In the genomic region with DNA sequence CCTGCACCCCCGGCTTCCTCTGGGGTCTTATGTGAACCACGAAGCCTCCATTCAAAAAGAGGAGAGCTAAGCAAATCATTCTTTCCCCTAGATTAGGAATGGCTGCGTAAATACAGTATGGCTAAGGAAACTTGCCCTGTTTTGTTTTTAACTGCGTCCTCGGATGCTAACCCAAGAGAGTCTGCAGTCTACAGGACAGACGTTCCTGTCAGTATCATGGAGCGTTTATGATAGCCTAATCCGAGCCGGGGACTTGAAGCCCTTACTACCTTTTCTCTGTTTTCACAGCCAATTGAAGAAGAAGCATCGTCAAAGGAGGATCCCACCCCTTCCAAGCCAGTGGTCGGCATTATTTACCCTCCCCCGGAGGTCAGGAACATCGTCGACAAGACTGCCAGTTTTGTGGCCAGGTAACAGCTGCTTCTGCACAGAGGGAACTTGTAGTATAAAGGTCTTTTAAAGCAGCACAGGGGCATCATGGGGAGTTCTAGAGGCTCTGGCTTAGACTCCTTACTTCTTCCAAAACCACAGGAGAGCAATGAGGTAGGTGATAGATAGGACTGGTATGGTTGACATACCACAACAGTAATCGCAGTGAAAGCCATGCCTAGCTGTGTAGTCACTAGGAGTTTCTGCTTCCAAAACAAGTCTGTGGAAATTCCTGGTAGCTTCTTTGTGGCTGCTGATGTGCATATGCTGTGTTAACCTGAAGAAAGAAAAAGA, we compare ENCODE assay signal across 8 mouse cellular contexts. TPM values are rescaled to one million over a fixed set of nuclear protein-coding genes. Genes with fewer than 3 reads are reported as not detected.
A peak's percentile ranks its signal among the peaks of the same experiment; 100 is the strongest.
DNase-seq lines count a peak whose midpoint lies in the region; ATAC-seq and TF ChIP-seq lines count a peak whose summit lies in the region.

No protein-coding gene starts in this region.

- no peak for TF ChIP-seq POLR2A in bone marrow, adult 2 months (IDR thresholded peaks at IDR 0.05; ENCODE audit: borderline replicate concordance, control insufficient read depth, low read depth, low read length)

- peak overlapping the region; percentile 86 for H3K9ac ChIP-seq in kidney, embryonic 16.5 days (replicated peaks; ENCODE audit: low read length)
- peak overlapping the region; percentile 92 for H3K9ac ChIP-seq in hindbrain, embryonic 13.5 days
- H3K9ac ChIP-seq in midbrain, embryonic 14.5 days (replicated peaks; ENCODE audit: low read length): peak overlapping the region; percentile 76

- peaks cover 23% of the 10 kb centered on the region for H3K4me1 ChIP-seq in kidney, embryonic 16.5 days (ENCODE audit: insufficient read depth, low read length)
- H3K4me1 ChIP-seq in bone marrow, adult 2 months (ENCODE audit: control insufficient read depth, insufficient read depth, low read length): peaks cover 2% of the 10 kb centered on the region; the same call in 1 of the 2 replicates
- peaks cover 64% of the 10 kb centered on the region for H3K4me1 ChIP-seq in hindbrain, embryonic 13.5 days (replicated peaks)
- H3K4me1 ChIP-seq in midbrain, embryonic 14.5 days (ENCODE audit: control insufficient read depth, insufficient read depth, low read length): peaks cover 24% of the 10 kb centered on the region

- DNase-seq in kidney, postnatal 25 days: no peak
- no peak for DNase-seq in midbrain, embryonic 14.5 days
- DNase-seq in urinary bladder, postnatal 25 days (ENCODE audit: low spot score): no peak
- DNase-seq in kidney, adult 8-10 months: no peak

- no peaks in the 10 kb centered on the region for H3K9me3 ChIP-seq in kidney, embryonic 16.5 days (ENCODE audit: low read length)
- no peaks in the 10 kb centered on the region for H3K9me3 ChIP-seq in hindbrain, embryonic 13.5 days
- no peaks in the 10 kb centered on the region for H3K9me3 ChIP-seq in midbrain, embryonic 14.5 days (ENCODE audit: control insufficient read depth, low read length)

- peak overlapping the region; percentile 86 for H3K4me3 ChIP-seq in kidney, embryonic 16.5 days (ENCODE audit: low read length)
- H3K4me3 ChIP-seq in bone marrow, adult 2 months (replicated peaks; ENCODE audit: control insufficient read depth, low read depth, low read length): peak overlapping the region; percentile 83
- peak overlapping the region; percentile 89 for H3K4me3 ChIP-seq in hindbrain, embryonic 13.5 days
- H3K4me3 ChIP-seq in midbrain, embryonic 14.5 days (replicated peaks; ENCODE audit: low read depth, low read length): peak overlapping the region; percentile 85

- no peak for ATAC-seq in kidney, embryonic 16.5 days (ENCODE audit: low FRiP score, low TSS enrichment)
- no peak for ATAC-seq in hindbrain, embryonic 13.5 days (ENCODE audit: low FRiP score)
- ATAC-seq in midbrain, embryonic 14.5 days (ENCODE audit: low FRiP score, low TSS enrichment): no peak; the same call in 1 of the 2 replicates
- no peak for ATAC-seq in granulocyte monocyte progenitor cell, adult 5-6 weeks (replicated peaks; ENCODE audit: poor library complexity, severe bottlenecking)

- H3K4me2 ChIP-seq in kidney, embryonic 16.5 days (replicated peaks; ENCODE audit: low read depth, low read length): peak overlapping the region; percentile 97
- H3K4me2 ChIP-seq in hindbrain, embryonic 13.5 days: peak overlapping the region; percentile 97
- peak overlapping the region; percentile 89 for H3K4me2 ChIP-seq in midbrain, embryonic 14.5 days (ENCODE audit: low read length)

- 6% methylated on average over 15 of the region's 15 CpGs for WGBS in kidney, embryonic 16.5 days
- WGBS in bone marrow, adult 2 months: 4% methylated on average over 15 of the region's 15 CpGs
- 7% methylated on average over 15 of the region's 15 CpGs for WGBS in hindbrain, embryonic 13.5 days
- 10% methylated on average over 15 of the region's 15 CpGs for WGBS in midbrain, embryonic 14.5 days

- no peaks in the 10 kb centered on the region for H3K27me3 ChIP-seq in kidney, embryonic 16.5 days (ENCODE audit: insufficient read depth, low read length)
- H3K27me3 ChIP-seq in hindbrain, embryonic 13.5 days: no peaks in the 10 kb centered on the region
- H3K27me3 ChIP-seq in midbrain, embryonic 14.5 days (ENCODE audit: control insufficient read depth, insufficient read depth, low read length): no peaks in the 10 kb centered on the region

- H3K27ac ChIP-seq in kidney, embryonic 16.5 days (ENCODE audit: low read length): peak overlapping the region; percentile 90
- peak overlapping the region; percentile 40 for H3K27ac ChIP-seq in bone marrow, adult 2 months (ENCODE audit: control insufficient read depth, insufficient read depth, low read depth, low read length, poor library complexity)
- peak overlapping the region; percentile 95 for H3K27ac ChIP-seq in hindbrain, embryonic 13.5 days
- H3K27ac ChIP-seq in midbrain, embryonic 14.5 days (replicated peaks; ENCODE audit: low read depth, low read length): peak overlapping the region; percentile 93

- no peak for TF ChIP-seq CTCF in bone marrow, adult 2 months (IDR thresholded peaks at IDR 0.05; ENCODE audit: control insufficient read depth, insufficient read depth, low read length)

- H3K36me3 ChIP-seq in kidney, embryonic 16.5 days (ENCODE audit: insufficient read depth, low read length): peaks cover 39% of the 10 kb centered on the region
- H3K36me3 ChIP-seq in hindbrain, embryonic 13.5 days: peaks cover 43% of the 10 kb centered on the region
- H3K36me3 ChIP-seq in midbrain, embryonic 14.5 days (ENCODE audit: control insufficient read depth, insufficient read depth, low read length): peaks cover 48% of the 10 kb centered on the region

RNA-seq across cellular contexts. Expression of gene Sf3a1, which starts 0.8 kb away (rescaled TPM):
- polyA plus RNA-seq in kidney, embryonic 16.5 days (2015; fragmentation: Nextera tagmentation; extraction: Ambion mirVana): 54.5 and 65.5 TPM in 2 replicates
- 26.7 and 39.7 TPM in 2 replicates for polyA plus RNA-seq in bone marrow, adult 2 months (2011; ENCODE audit: insufficient read depth, insufficient read length, low replicate concordance, missing spikeins)
- 54.3 and 55.1 TPM in 2 replicates for polyA plus RNA-seq in hindbrain, embryonic 13.5 days (2015; fragmentation: Nextera tagmentation; extraction: Ambion mirVana)
- polyA plus RNA-seq in midbrain, embryonic 14.5 days (2014; fragmentation: Nextera tagmentation; extraction: Ambion mirVana): 47.6 and 64.3 TPM in 2 replicates
- 65.9 and 92.2 TPM in 2 replicates for total RNA-seq in granulocyte monocyte progenitor cell, adult 5-6 weeks (2014; fragmentation: Nextera tagmentation)
- 31.2 and 35.6 TPM in 2 replicates for total RNA-seq in granulocyte monocyte progenitor cell, adult 5-6 weeks (2017)

RNA-seq across cellular contexts. Expression of gene Ccdc157, which starts 0.8 kb away (rescaled TPM):
- 9.4 and 10.7 TPM in 2 replicates for polyA plus RNA-seq in kidney, embryonic 16.5 days (2015; fragmentation: Nextera tagmentation; extraction: Ambion mirVana)
- polyA plus RNA-seq in bone marrow, adult 2 months (2011; ENCODE audit: insufficient read depth, insufficient read length, low replicate concordance, missing spikeins): 5.0 and 5.9 TPM in 2 replicates
- 7.2 and 8.1 TPM in 2 replicates for polyA plus RNA-seq in hindbrain, embryonic 13.5 days (2015; fragmentation: Nextera tagmentation; extraction: Ambion mirVana)
- 4.8 and 7.1 TPM in 2 replicates for polyA plus RNA-seq in midbrain, embryonic 14.5 days (2014; fragmentation: Nextera tagmentation; extraction: Ambion mirVana)
- 0.28 and 0.73 TPM in 2 replicates for total RNA-seq in granulocyte monocyte progenitor cell, adult 5-6 weeks (2014; fragmentation: Nextera tagmentation)
- 0.21 and 0.69 TPM in 2 replicates for total RNA-seq in granulocyte monocyte progenitor cell, adult 5-6 weeks (2017)

RNA-seq across cellular contexts. Expression of gene Tbc1d10a, which starts 25.7 kb away (rescaled TPM):
- polyA plus RNA-seq in kidney, embryonic 16.5 days (2015; fragmentation: Nextera tagmentation; extraction: Ambion mirVana): 49.0 and 51.3 TPM in 2 replicates
- 5.2 and 13.5 TPM in 2 replicates for polyA plus RNA-seq in bone marrow, adult 2 months (2011; ENCODE audit: insufficient read depth, insufficient read length, low replicate concordance, missing spikeins)
- polyA plus RNA-seq in hindbrain, embryonic 13.5 days (2015; fragmentation: Nextera tagmentation; extraction: Ambion mirVana): 26.1 and 28.0 TPM in 2 replicates
- polyA plus RNA-seq in midbrain, embryonic 14.5 days (2014; fragmentation: Nextera tagmentation; extraction: Ambion mirVana): 21.5 and 23.8 TPM in 2 replicates
- 2.9 and 5.2 TPM in 2 replicates for total RNA-seq in granulocyte monocyte progenitor cell, adult 5-6 weeks (2014; fragmentation: Nextera tagmentation)
- total RNA-seq in granulocyte monocyte progenitor cell, adult 5-6 weeks (2017): 5.4 and 9.7 TPM in 2 replicates

RNA-seq across cellular contexts. Expression of gene Rnf215, which starts 25.9 kb away (rescaled TPM):
- 28.9 and 30.0 TPM in 2 replicates for polyA plus RNA-seq in kidney, embryonic 16.5 days (2015; fragmentation: Nextera tagmentation; extraction: Ambion mirVana)
- 8.5 and 10.5 TPM in 2 replicates for polyA plus RNA-seq in bone marrow, adult 2 months (2011; ENCODE audit: insufficient read depth, insufficient read length, low replicate concordance, missing spikeins)
- 42.9 and 44.0 TPM in 2 replicates for polyA plus RNA-seq in hindbrain, embryonic 13.5 days (2015; fragmentation: Nextera tagmentation; extraction: Ambion mirVana)
- polyA plus RNA-seq in midbrain, embryonic 14.5 days (2014; fragmentation: Nextera tagmentation; extraction: Ambion mirVana): 52.7 and 52.9 TPM in 2 replicates
- total RNA-seq in granulocyte monocyte progenitor cell, adult 5-6 weeks (2014; fragmentation: Nextera tagmentation): 10.5 and 13.1 TPM in 2 replicates
- total RNA-seq in granulocyte monocyte progenitor cell, adult 5-6 weeks (2017): 6.6 and 7.8 TPM in 2 replicates

RNA-seq across cellular contexts. Expression of gene Sec14l2, which starts 37.7 kb away (rescaled TPM):
- polyA plus RNA-seq in kidney, embryonic 16.5 days (2015; fragmentation: Nextera tagmentation; extraction: Ambion mirVana): 1.5 and 2.1 TPM in 2 replicates
- polyA plus RNA-seq in bone marrow, adult 2 months (2011; ENCODE audit: insufficient read depth, insufficient read length, low replicate concordance, missing spikeins): 15.4 and 20.3 TPM in 2 replicates
- 2.3 and 3.4 TPM in 2 replicates for polyA plus RNA-seq in hindbrain, embryonic 13.5 days (2015; fragmentation: Nextera tagmentation; extraction: Ambion mirVana)
- polyA plus RNA-seq in midbrain, embryonic 14.5 days (2014; fragmentation: Nextera tagmentation; extraction: Ambion mirVana): 2.0 and 3.3 TPM in 2 replicates
- not detected in 2 replicates for total RNA-seq in granulocyte monocyte progenitor cell, adult 5-6 weeks (2014; fragmentation: Nextera tagmentation)
- not detected in 2 replicates for total RNA-seq in granulocyte monocyte progenitor cell, adult 5-6 weeks (2017)

Comparison
In these comparisons a context has a peak if more than half of its experiments do, and no peak if none do; other contexts are left out.
1. H3K27ac ChIP-seq: peak in every context shown above with its lines; median percentile 95 in hindbrain, embryonic 13.5 days; 93 in midbrain, embryonic 14.5 days; 90 in kidney, embryonic 16.5 days; 40 in bone marrow, adult 2 months.